Mouse (Mus musculus): ENCODE data around the gene Mrgprb3.

Gene Mrgprb3

DNA sequence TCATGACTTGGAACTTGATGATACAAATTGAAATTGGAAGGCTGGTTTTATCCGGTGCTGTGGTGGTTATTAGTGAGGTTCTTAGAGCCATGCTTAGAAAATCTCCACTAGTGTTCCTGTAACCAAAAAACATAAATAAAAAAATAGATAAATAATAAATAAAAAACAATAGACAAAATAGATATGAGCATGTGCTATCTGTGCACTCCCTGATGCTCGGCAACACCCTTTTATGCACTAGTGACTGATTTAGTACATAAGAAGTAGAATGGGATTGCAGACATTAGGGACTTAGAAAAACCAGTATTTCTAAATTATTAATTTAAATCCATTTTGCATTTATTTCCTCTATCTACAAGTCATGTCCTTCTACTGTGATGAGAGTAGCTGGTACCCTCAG, at the start of gene Mrgprb3:
Gene Mrgprb3, minus strand, starts transcription at position 101 of the 400 bp plus-strand sequence.
- no peak for DNase-seq

All from right cerebral cortex, postnatal 14 days (tissue).